9 mouse cellular contexts compared by ENCODE assay signal in the genomic region with DNA sequence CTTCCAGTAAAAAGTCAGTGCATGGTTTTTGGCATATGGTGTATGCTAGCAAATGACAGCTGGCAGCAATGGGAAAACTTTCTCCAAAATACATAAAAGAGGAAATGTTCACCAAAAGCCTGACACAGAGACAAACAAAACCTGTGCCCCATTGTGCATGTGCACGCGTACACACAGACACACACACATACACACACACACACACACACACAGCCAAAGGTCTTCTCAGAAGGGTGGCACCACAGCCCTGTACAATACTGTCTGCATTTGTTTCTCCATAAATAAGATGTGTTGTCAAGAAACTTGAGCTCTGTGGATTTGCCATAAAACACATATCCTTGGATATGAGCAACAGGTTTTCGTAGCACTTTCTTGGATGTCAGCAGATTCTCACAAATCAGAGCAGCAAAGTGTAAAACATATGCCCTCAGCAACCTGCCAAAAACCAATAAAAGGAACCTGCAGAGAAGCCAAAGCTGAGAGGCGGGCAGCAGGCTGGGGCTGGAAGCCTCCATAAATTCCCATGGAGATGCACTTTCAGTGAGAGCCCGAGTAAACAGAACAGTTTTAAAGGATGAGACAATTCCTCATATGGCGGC.
DNase-seq lines count a peak whose midpoint lies in the region.
"Had no signal": no experiment of that assay in that cellular context is flagged by ENCODE, and none has a peak within 500 bp of the region (broad histone marks: within the 10 kb centered on the region; RNA-seq: fewer than 3 reads in every experiment).

No protein-coding gene starts in this region.

- DNase-seq in gastrocnemius, adult 18-20 months (ENCODE audit: low spot score): peak; percentile 62
- DNase-seq in gastrocnemius, postnatal 36 days: no peak
- DNase-seq in brain, adult 2 months (ENCODE audit: low read depth, low spot score): peak; percentile 96
- DNase-seq in forelimb bud, embryonic 11.5 days (ENCODE audit: low read depth, low spot score): peak; percentile 46
- DNase-seq in left cerebral cortex, postnatal 10 days (ENCODE audit: extremely low spot score in 1 of 2, low spot score in 2 of 2): peak; percentile 28 to 56
- no peak for DNase-seq in T-cell, adult 2 months (ENCODE audit: low spot score)
- no peak for DNase-seq in liver
- no peak for DNase-seq in spleen, adult 18-20 months
- DNase-seq: adrenal gland, postnatal 36 days had no signal

- intact Hi-C loops in gastrocnemius, postnatal 36 days (cut with DNase I): loop anchor here (5.0 kb wide), 2 partner anchors 44 to 191 kb away; no protein-coding TSS in a partner anchor
- intact Hi-C loops in left cerebral cortex, postnatal 10 days (cut with DNase I): loop anchor here (5.0 kb wide), 1 partner anchor 191 kb away; no protein-coding TSS in a partner anchor

Comparison
In these comparisons a context has a peak if more than half of its experiments do, and no peak if none do; other contexts are left out.
1. DNase-seq: peak in gastrocnemius, adult 18-20 months (single experiment), brain, adult 2 months (single experiment), forelimb bud, embryonic 11.5 days (single experiment) and left cerebral cortex, postnatal 10 days (2 of 2); none in gastrocnemius, postnatal 36 days (0 of 2), T-cell, adult 2 months (single experiment), liver (single experiment) and spleen, adult 18-20 months (0 of 2).